Mouse (Mus musculus): ENCODE data around the gene Ldb1. TPM values are rescaled to one million over a fixed set of nuclear protein-coding genes. Genes with fewer than 3 reads are reported as not detected.

Ldb1 gene
- polyA plus RNA-seq, 1 experiment: 65.5 TPM

DNA sequence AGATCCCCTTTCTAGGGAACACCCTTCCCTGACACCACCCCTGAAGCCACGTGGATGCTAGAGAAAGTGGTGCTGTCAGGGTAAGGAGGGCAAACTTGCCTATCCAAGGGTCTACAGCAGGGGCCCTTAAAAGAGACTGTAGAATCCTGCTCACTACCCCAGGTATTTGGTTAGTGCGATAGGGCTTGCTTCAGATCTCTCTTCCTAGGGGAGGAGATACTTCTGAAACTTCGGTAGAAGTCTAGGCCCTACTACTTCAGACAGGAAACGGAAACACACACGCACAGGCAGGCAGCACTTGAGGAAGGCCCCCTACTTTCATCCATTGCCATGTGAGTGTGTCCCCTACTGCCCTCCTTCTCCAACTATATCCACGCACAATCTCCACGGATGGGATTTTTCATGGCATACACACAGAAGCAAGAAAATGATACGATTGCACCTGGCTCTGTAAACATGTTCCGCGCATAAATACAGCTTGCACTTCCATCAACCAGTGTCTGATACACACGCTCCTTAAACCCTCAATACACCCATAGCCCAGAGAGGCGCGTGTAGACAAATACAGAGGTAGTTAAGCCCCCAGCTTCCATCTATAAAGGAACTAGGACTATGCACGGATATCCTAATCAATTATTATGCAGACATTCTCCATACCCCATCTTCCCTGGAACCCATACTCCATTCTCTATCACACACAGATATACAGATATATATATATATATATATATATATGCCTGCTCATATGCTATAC lies 4.7 kb downstream of the Ldb1 start:
- H3K9me3 ChIP-seq (ENCODE audit: control insufficient read depth, low read length): no peaks in the 10 kb centered on the region
- H3K4me1 ChIP-seq (ENCODE audit: control insufficient read depth): peaks cover 95% of the 10 kb centered on the region
- H3K4me3 ChIP-seq (replicated peaks): peak overlapping the region; percentile 89
- TF ChIP-seq GATA1 (IDR thresholded peaks at IDR 0.05; ENCODE audit: low read length) (no peak), TAL1 (IDR thresholded peaks at IDR 0.05; ENCODE audit: low read length) (no peak)
- H3K27me3 ChIP-seq (ENCODE audit: control insufficient read depth): peaks cover 7% of the 10 kb centered on the region
- H3K36me3 ChIP-seq (ENCODE audit: control insufficient read depth): peaks cover 29% of the 10 kb centered on the region

DNA sequence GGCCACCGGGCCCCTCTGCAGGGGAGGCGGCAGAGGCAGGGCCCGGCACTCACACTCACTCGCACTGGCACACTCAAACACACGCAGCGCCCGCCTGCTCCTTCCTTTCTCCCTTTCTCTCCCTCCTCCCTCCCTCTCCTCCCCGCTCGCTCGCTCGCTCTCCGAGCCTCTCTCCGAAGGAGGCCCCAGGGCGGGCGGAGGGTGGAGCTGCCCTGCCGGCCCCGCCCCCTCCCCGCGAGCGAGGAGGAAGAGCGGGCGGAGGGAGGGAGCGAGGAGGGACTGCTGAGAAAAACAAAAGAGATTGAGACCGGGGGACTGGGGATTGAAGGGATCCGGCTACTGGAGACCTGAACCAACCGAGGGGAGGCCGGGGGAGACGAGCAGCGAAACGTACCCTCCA lies 5.5 kb downstream of the Ldb1 start:
- peaks cover 37% of the 10 kb centered on the region for H3K36me3 ChIP-seq (ENCODE audit: control insufficient read depth)
- peak overlapping the region; percentile 89 for H3K4me3 ChIP-seq (replicated peaks)
- TF ChIP-seq GATA1 (IDR thresholded peaks at IDR 0.05; ENCODE audit: low read length): no peak
- no peak for TF ChIP-seq TAL1 (IDR thresholded peaks at IDR 0.05; ENCODE audit: low read length)
- H3K27me3 ChIP-seq (ENCODE audit: control insufficient read depth): no peaks in the 10 kb centered on the region
- H3K9me3 ChIP-seq (ENCODE audit: control insufficient read depth, low read length): no peaks in the 10 kb centered on the region
- H3K4me1 ChIP-seq (ENCODE audit: control insufficient read depth): peaks cover 95% of the 10 kb centered on the region

DNA sequence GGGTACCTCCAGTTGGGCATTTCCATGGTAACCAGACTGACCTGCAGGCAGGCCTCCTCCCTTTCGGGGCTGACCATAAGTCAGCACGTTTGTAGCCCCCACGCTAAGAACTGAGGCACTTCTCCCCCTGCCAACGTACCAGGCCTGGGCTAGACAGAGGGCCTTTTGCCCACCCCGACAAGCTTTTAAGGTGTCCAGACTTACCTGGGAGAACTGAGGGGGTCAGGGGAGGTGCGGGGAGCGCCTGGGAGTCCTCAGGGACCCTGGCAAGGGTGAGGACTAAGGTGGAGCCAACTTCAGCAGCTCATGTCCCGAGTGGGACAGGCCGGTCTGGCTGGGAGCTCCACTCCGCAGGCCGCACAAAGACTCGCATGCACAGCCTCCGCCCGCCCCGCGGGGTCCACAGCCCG lies 6.2 kb downstream of the Ldb1 start:
- peaks cover 90% of the 10 kb centered on the region for H3K4me1 ChIP-seq (ENCODE audit: control insufficient read depth)
- H3K27me3 ChIP-seq (ENCODE audit: control insufficient read depth): no peaks in the 10 kb centered on the region
- no peaks in the 10 kb centered on the region for H3K9me3 ChIP-seq (ENCODE audit: control insufficient read depth, low read length)
- TF ChIP-seq GATA1 (IDR thresholded peaks at IDR 0.05; ENCODE audit: low read length) (no peak), TAL1 (IDR thresholded peaks at IDR 0.05; ENCODE audit: low read length) (no peak)
- H3K4me3 ChIP-seq (replicated peaks): peak overlapping the region; percentile 89
- peaks cover 43% of the 10 kb centered on the region for H3K36me3 ChIP-seq (ENCODE audit: control insufficient read depth)

DNA sequence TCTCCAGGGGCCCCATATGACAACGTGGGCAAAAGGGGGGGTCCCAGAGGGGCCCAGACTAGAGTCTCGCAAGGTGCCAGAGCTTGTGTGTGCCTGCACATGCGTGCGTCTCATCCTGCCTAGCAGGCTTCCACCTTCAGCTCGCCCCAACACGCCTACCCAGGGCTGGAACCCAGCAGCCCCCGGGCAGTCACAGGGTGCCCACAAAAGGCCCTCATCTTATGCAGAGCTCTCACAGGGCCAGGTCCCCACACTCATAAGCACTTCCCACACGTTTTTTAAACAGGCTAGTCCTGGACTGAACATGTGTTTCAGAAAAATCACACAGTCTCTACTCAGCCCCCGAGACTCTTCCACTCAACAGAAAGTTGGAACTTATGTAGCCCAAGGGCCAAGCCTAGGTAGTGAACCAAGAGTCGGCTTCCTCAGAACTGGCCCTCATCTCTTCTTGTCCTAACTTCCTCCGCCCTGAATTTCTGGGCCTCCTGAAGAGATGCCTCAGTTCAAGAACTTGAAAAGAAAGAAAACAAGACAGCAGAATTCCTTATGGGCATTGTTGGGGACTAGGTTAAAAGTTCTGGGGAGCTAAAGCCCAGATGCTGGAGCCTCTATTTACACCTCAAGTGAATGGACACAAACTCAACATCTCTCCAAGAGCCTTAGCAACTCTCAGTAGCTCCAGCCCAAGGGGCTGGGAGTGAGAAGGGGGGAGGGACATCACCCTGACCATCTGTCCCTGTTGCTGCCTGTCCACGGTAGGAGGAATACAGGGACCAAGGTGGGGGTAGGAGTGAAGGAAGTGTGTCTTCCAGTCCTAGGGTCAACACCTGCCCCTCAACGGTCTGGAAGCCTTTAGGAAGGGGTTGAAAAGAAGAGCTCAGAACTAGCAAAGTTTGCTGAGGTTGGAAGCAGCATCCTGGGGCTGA lies 6.8 kb downstream of the Ldb1 start:
- H3K4me3 ChIP-seq (replicated peaks): peak overlapping the region; percentile 89
- H3K4me1 ChIP-seq (ENCODE audit: control insufficient read depth): peaks cover 83% of the 10 kb centered on the region
- H3K36me3 ChIP-seq (ENCODE audit: control insufficient read depth): peaks cover 50% of the 10 kb centered on the region
- no peaks in the 10 kb centered on the region for H3K27me3 ChIP-seq (ENCODE audit: control insufficient read depth)
- H3K9me3 ChIP-seq (ENCODE audit: control insufficient read depth, low read length): no peaks in the 10 kb centered on the region
- no peak for TF ChIP-seq GATA1 (IDR thresholded peaks at IDR 0.05; ENCODE audit: low read length)
- TF ChIP-seq TAL1 (IDR thresholded peaks at IDR 0.05; ENCODE audit: low read length): no peak

DNA sequence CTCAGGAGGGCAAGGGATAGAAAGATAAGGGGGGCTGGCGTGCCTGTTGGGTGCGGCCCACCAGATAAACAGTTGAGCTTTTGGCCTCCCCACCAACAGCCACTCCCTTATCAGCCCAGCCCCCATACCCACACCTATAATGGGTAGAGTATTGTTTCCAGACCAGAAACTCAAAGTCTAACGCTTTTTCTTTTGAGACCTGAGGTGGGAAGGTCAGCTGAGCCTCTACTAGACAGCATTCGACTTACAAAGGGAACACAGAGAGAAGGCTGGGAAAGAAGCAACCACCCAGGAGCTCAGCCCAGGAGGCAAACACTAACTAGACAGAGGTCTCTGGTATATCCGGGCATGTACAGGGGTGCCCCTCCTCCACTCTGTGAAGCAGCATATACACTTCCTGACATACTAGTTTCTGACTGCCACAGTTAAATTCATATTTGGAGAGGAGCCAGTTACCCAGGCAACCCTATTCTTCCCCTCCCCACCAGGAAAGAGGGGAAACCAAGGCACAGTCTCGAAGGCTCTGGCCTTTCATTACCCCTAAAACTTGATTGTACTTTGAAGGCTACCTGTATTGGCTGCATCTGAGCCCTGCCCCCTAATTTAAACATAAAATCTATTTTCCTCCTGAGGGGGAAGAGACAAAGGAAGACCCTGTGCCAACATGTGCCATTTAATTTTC lies 7.6 kb downstream of the Ldb1 start:
- Histone ChIP-seq H3K36me3 (ENCODE audit: control insufficient read depth) (peaks cover 57% of the 10 kb centered on the region), H3K4me3 (replicated peaks) (peak overlapping the region; percentile 89), H3K9me3 (ENCODE audit: control insufficient read depth, low read length) (no peaks in the 10 kb centered on the region), H3K27me3 (ENCODE audit: control insufficient read depth) (no peaks in the 10 kb centered on the region), H3K4me1 (ENCODE audit: control insufficient read depth) (peaks cover 79% of the 10 kb centered on the region)
- peak; percentile 57 for TF ChIP-seq TAL1 (IDR thresholded peaks at IDR 0.05; ENCODE audit: low read length)
- peak; percentile 80 for TF ChIP-seq GATA1 (IDR thresholded peaks at IDR 0.05; ENCODE audit: low read length)

DNA sequence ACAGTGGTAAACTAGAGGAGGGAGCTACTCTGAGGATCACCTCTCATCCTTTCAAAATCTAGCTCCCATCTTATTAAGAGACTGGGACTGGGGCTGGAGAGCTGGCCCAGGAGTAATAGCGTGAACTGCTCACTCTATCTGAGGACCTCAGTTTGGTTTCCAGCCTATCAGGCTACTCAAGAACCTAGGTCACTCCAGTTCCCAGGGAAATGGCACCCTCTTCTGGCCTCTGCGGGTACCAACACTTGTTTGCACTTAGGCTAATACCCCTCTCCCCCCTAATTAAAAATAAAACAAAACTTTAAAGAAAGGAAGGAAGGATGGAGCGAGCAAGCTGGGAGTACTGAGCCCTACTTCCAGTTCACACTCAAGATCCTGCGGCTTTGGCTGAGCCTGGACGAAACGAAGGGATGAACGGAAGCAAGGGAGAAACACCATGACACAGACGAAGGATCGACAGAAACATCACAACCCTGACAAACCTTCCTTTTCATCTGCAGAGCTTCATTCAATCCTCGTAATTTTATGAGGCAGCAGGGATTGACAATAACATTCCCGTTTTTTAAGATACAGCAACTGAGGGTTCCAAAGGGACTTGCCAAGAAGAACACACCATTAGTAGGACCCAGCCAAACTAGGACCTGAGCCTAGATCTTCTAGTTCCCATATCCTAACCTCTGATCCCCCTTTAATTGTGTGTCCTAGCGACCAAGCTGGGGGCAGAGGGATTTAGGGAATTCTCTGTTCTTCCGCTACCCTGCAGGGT lies 8.4 kb downstream of the Ldb1 start:
- H3K27me3 ChIP-seq (ENCODE audit: control insufficient read depth): no peaks in the 10 kb centered on the region

DNA sequence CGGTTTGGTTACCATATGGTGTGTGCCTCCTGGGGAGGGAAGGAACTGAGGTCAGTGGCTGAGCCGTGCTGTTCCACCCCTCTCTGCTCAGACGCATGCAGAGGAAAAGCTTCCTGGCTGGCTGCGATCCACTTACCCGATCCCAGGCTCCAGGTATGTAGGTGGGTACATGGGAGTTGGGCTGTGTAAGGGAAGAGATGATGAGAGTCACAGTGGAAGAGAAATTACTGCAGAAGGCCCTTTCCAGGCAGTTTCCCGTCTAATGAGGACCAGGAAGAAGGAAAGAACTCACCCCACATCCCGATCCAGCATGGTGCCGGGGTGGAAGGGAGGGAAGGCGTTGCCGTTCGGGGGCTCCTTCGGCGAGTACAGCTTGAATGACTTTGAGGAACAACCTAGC lies 9.0 kb downstream of the Ldb1 start:
- Histone ChIP-seq H3K4me1 (ENCODE audit: control insufficient read depth) (peaks cover 68% of the 10 kb centered on the region), H3K36me3 (ENCODE audit: control insufficient read depth) (peaks cover 67% of the 10 kb centered on the region), H3K27me3 (ENCODE audit: control insufficient read depth) (no peaks in the 10 kb centered on the region), H3K9me3 (ENCODE audit: control insufficient read depth, low read length) (no peaks in the 10 kb centered on the region), H3K4me3 (replicated peaks) (peak overlapping the region; percentile 89)
- TF ChIP-seq TAL1 (IDR thresholded peaks at IDR 0.05; ENCODE audit: low read length): no peak
- no peak for TF ChIP-seq GATA1 (IDR thresholded peaks at IDR 0.05; ENCODE audit: low read length)

More for the DNA sequence above, 8.4 kb downstream of the Ldb1 start:
- no peak for TF ChIP-seq TAL1 (IDR thresholded peaks at IDR 0.05; ENCODE audit: low read length)
- no peak for TF ChIP-seq GATA1 (IDR thresholded peaks at IDR 0.05; ENCODE audit: low read length)
- H3K4me3 ChIP-seq (replicated peaks): peak overlapping the region; percentile 89
- peaks cover 74% of the 10 kb centered on the region for H3K4me1 ChIP-seq (ENCODE audit: control insufficient read depth)
- H3K9me3 ChIP-seq (ENCODE audit: control insufficient read depth, low read length): no peaks in the 10 kb centered on the region
- peaks cover 63% of the 10 kb centered on the region for H3K36me3 ChIP-seq (ENCODE audit: control insufficient read depth)

DNA sequence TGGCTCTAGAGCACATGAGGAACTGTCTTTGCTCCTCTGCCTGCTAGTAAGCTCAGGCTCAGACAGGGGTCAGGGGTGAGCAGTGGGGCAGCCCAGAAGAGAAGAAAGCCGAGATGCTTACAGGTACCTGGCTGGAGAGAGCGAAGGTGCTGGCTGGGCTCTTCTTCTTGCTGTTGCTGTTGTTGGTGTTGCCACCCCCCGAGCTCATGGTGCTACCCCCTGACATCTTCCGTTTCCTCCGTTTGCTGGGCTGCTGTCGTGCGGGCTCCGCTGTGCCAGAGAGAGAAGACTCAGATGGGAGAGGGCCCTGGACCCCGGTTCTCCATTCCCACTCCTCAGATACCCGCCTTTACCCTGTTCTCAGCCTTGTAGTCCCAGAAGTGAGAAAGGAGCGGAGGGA lies 11.1 kb downstream of the Ldb1 start:
- H3K4me1 ChIP-seq (ENCODE audit: control insufficient read depth): peaks cover 52% of the 10 kb centered on the region
- peaks cover 5% of the 10 kb centered on the region for H3K9me3 ChIP-seq (ENCODE audit: control insufficient read depth, low read length)
- no peak for TF ChIP-seq GATA1 (IDR thresholded peaks at IDR 0.05; ENCODE audit: low read length)
- no peak for TF ChIP-seq TAL1 (IDR thresholded peaks at IDR 0.05; ENCODE audit: low read length)
- H3K36me3 ChIP-seq (ENCODE audit: control insufficient read depth): peaks cover 74% of the 10 kb centered on the region
- no peak overlapping the region for H3K4me3 ChIP-seq (replicated peaks)
- H3K27me3 ChIP-seq (ENCODE audit: control insufficient read depth): no peaks in the 10 kb centered on the region

All from erythroblast, embryonic 14.5 days (primary cell).